ENCODE assay signal across 18 mouse cellular contexts in the genomic region with DNA sequence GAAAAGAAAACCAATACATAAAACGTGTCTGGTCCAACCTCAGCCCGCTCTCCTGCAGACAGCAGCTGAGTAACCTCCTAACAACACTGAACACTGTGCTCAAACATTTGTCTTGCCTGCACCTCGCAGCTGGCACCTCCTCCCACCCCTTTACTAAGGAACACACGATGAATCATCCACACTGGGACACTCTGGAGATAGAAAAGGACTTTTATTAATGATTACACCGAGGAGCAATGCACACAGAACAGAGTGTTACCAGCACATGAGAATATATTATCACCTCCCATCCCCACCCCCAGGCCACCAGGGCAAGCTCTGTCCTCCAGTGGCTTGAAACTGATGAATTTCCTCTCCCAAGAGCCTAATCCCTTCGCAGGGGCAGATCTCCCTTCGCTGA.
A peak's percentile ranks its signal among the peaks of the same experiment; 100 is the strongest.
DNase-seq lines count a peak whose midpoint lies in the region; ATAC-seq lines count a peak whose summit lies in the region.
"Had no signal": no experiment of that assay in that cellular context is flagged by ENCODE, and none has a peak within 500 bp of the region (broad histone marks: within the 10 kb centered on the region; RNA-seq: fewer than 3 reads in every experiment).

No protein-coding gene starts in this region.

- H3K9ac ChIP-seq in hindbrain, embryonic 15.5 days = no peak overlapping the region
- H3K9ac ChIP-seq in hindbrain, embryonic 14.5 days = no peak overlapping the region
- no peak overlapping the region for H3K9ac ChIP-seq in neural tube, embryonic 12.5 days
- no peak overlapping the region for H3K9ac ChIP-seq in stomach, embryonic 14.5 days (replicated peaks; ENCODE audit: low read depth, low read length)
- H3K9ac ChIP-seq: liver, embryonic 14.5 days had no signal

- 0 out of 2 replicates have a peak, but pooled peaks have one; percentile 54 for ATAC-seq in hindbrain, embryonic 15.5 days (ENCODE audit: low FRiP score, low read depth)
- no peak for ATAC-seq in hindbrain, embryonic 14.5 days (ENCODE audit: low FRiP score)
- ATAC-seq in neural tube, embryonic 12.5 days (ENCODE audit: low FRiP score, low read depth) = 0 out of 2 replicates have a peak, but pooled peaks have one; percentile 17
- ATAC-seq in stomach, embryonic 14.5 days (ENCODE audit: insufficient number of reproducible peaks, insufficient read depth, low FRiP score, low read depth) = 0 out of 2 replicates have a peak, but pooled peaks have one; percentile 49

- H3K4me1 ChIP-seq in hindbrain, embryonic 15.5 days (replicated peaks) = peaks cover 4% of the 10 kb centered on the region; the same call in 1 of the 2 replicates
- no peaks in the 10 kb centered on the region for H3K4me1 ChIP-seq in hindbrain, embryonic 14.5 days (replicated peaks; ENCODE audit: control insufficient read depth, insufficient read depth, low read length)
- no peaks in the 10 kb centered on the region for H3K4me1 ChIP-seq in neural tube, embryonic 12.5 days
- no peaks in the 10 kb centered on the region for H3K4me1 ChIP-seq in stomach, embryonic 14.5 days (ENCODE audit: control insufficient read depth, insufficient read depth, low read length)

- H3K36me3 ChIP-seq in hindbrain, embryonic 15.5 days = no peaks in the 10 kb centered on the region
- no peaks in the 10 kb centered on the region for H3K36me3 ChIP-seq in hindbrain, embryonic 14.5 days (replicated peaks; ENCODE audit: control insufficient read depth, insufficient read depth)
- H3K36me3 ChIP-seq in neural tube, embryonic 12.5 days = no peaks in the 10 kb centered on the region
- H3K36me3 ChIP-seq in stomach, embryonic 14.5 days (ENCODE audit: control insufficient read depth, insufficient read depth, low read length) = no peaks in the 10 kb centered on the region

- WGBS in hindbrain, embryonic 15.5 days = 50% methylated on average over 7 of the region's 7 CpGs
- WGBS in hindbrain, embryonic 14.5 days = 65% methylated on average over 7 of the region's 7 CpGs
- WGBS in neural tube, embryonic 12.5 days = 62% methylated on average over 7 of the region's 7 CpGs
- WGBS in stomach, embryonic 14.5 days = 29% methylated on average over 7 of the region's 7 CpGs

- H3K9me3 ChIP-seq in hindbrain, embryonic 15.5 days = no peaks in the 10 kb centered on the region
- no peaks in the 10 kb centered on the region for H3K9me3 ChIP-seq in hindbrain, embryonic 14.5 days (ENCODE audit: control insufficient read depth, low read length)
- no peaks in the 10 kb centered on the region for H3K9me3 ChIP-seq in neural tube, embryonic 12.5 days
- no peaks in the 10 kb centered on the region for H3K9me3 ChIP-seq in stomach, embryonic 14.5 days (ENCODE audit: control insufficient read depth, low read depth, low read length)

- no peak overlapping the region for H3K4me2 ChIP-seq in hindbrain, embryonic 15.5 days
- H3K4me2 ChIP-seq in hindbrain, embryonic 14.5 days (replicated peaks) = no peak overlapping the region
- no peak overlapping the region for H3K4me2 ChIP-seq in neural tube, embryonic 12.5 days (replicated peaks)
- no peak overlapping the region for H3K4me2 ChIP-seq in stomach, embryonic 14.5 days (replicated peaks; ENCODE audit: low read depth, low read length)

- no peak overlapping the region for H3K27ac ChIP-seq in hindbrain, embryonic 15.5 days (replicated peaks)
- H3K27ac ChIP-seq in hindbrain, embryonic 14.5 days = no peak overlapping the region
- H3K27ac ChIP-seq in neural tube, embryonic 12.5 days = no peak overlapping the region
- H3K27ac ChIP-seq in stomach, embryonic 14.5 days (ENCODE audit: low read length) = no peak overlapping the region
- H3K27ac ChIP-seq: liver, embryonic 14.5 days had no signal

- no peaks in the 10 kb centered on the region for H3K27me3 ChIP-seq in hindbrain, embryonic 15.5 days
- H3K27me3 ChIP-seq in hindbrain, embryonic 14.5 days (ENCODE audit: control insufficient read depth, insufficient read depth, low read length) = no peaks in the 10 kb centered on the region
- H3K27me3 ChIP-seq in neural tube, embryonic 12.5 days (replicated peaks) = no peaks in the 10 kb centered on the region
- H3K27me3 ChIP-seq in stomach, embryonic 14.5 days (ENCODE audit: control insufficient read depth, insufficient read depth, low read length) = no peaks in the 10 kb centered on the region

- no peak overlapping the region for H3K4me3 ChIP-seq in hindbrain, embryonic 15.5 days
- no peak overlapping the region for H3K4me3 ChIP-seq in hindbrain, embryonic 14.5 days (replicated peaks; ENCODE audit: low read length)
- H3K4me3 ChIP-seq in neural tube, embryonic 12.5 days = no peak overlapping the region
- no peak overlapping the region for H3K4me3 ChIP-seq in stomach, embryonic 14.5 days (ENCODE audit: low read depth, low read length)
- H3K4me3 ChIP-seq: myocyte had no signal

- no peak for DNase-seq in hindbrain, embryonic 14.5 days (ENCODE audit: low spot score)
- DNase-seq in neural tube, embryonic 10.5 days (ENCODE audit: extremely low spot score, low spot score) = no peak
- DNase-seq in layer of hippocampus, adult 9-10 months (ENCODE audit: low spot score) = peak; percentile 35
- DNase-seq in thymus, adult 18-20 months = no peak
- no peak for DNase-seq in urinary bladder, adult 2 months (ENCODE audit: low spot score)
- DNase-seq: adrenal gland, postnatal 25 days; B cell, adult 2 months; cerebellum, adult 11 months; embryo, embryonic 11 days; gastrocnemius, postnatal 25 days; heart, postnatal 10 days; kidney, postnatal 10 days; spleen, adult 18-20 months had no signal
